Mouse (Mus musculus): ENCODE results near the gene Mmp20. TPM values are rescaled to one million over a fixed set of nuclear protein-coding genes. Genes with fewer than 3 reads are reported as not detected.

Gene Mmp20
- polyA plus RNA-seq, 1 experiment from 2014 or later, result 0.09 TPM

GRCm38 (mm10) chr9:7657946-7658345 is 29.9 kb downstream of the Mmp20 start:
- WGBS, result 35% methylated on average over 4 of the region's 4 CpGs
- no peak for TF ChIP-seq CTCF (IDR thresholded peaks at IDR 0.05; ENCODE audit: low read depth)
- no peaks in the 10 kb centered on the region for H3K9me3 ChIP-seq (ENCODE audit: control insufficient read depth)
- H3K36me3 ChIP-seq (ENCODE audit: control insufficient read depth, insufficient read depth), result no peaks in the 10 kb centered on the region
- H3K4me2 ChIP-seq (replicated peaks; ENCODE audit: low read depth), result peak overlapping the region; percentile 42
- H3K9ac ChIP-seq (ENCODE audit: low read depth, low read length), result no peak overlapping the region
- no peaks in the 10 kb centered on the region for H3K27me3 ChIP-seq (replicated peaks; ENCODE audit: control insufficient read depth, insufficient read depth, low read length)
- no peaks in the 10 kb centered on the region for H3K4me1 ChIP-seq (replicated peaks; ENCODE audit: control insufficient read depth, insufficient read depth, low read length)
- ATAC-seq, result no peak
- H3K27ac ChIP-seq (ENCODE audit: low read depth, low read length), result no peak overlapping the region
- H3K4me3 ChIP-seq (ENCODE audit: low read depth, low read length), result no peak overlapping the region

- H3K4me3 ChIP-seq (ENCODE audit: low read depth, low read length), result no peak overlapping the region
- no peaks in the 10 kb centered on the region for H3K9me3 ChIP-seq (ENCODE audit: control insufficient read depth)
- WGBS, result 62% methylated on average over 6 of the region's 6 CpGs
- H3K27ac ChIP-seq (ENCODE audit: low read depth, low read length), result no peak overlapping the region
- H3K36me3 ChIP-seq (ENCODE audit: control insufficient read depth, insufficient read depth), result no peaks in the 10 kb centered on the region
- no peak for ATAC-seq
- no peak overlapping the region for H3K9ac ChIP-seq (ENCODE audit: low read depth, low read length)
- H3K4me2 ChIP-seq (replicated peaks; ENCODE audit: low read depth), result no peak overlapping the region
- no peaks in the 10 kb centered on the region for H3K27me3 ChIP-seq (replicated peaks; ENCODE audit: control insufficient read depth, insufficient read depth, low read length)
- no peak for TF ChIP-seq CTCF (IDR thresholded peaks at IDR 0.05; ENCODE audit: low read depth)
- no peaks in the 10 kb centered on the region for H3K4me1 ChIP-seq (replicated peaks; ENCODE audit: control insufficient read depth, insufficient read depth, low read length)
Observed at GRCm38 (mm10) chr9:7659469-7660020, 31.5 kb downstream of the Mmp20 start.

- no peak for TF ChIP-seq CTCF (IDR thresholded peaks at IDR 0.05; ENCODE audit: low read depth)
- Histone ChIP-seq H3K27me3 (replicated peaks; ENCODE audit: control insufficient read depth, insufficient read depth, low read length) (no peaks in the 10 kb centered on the region), H3K9me3 (ENCODE audit: control insufficient read depth) (no peaks in the 10 kb centered on the region), H3K4me3 (ENCODE audit: low read depth, low read length) (no peak overlapping the region), H3K9ac (ENCODE audit: low read depth, low read length) (no peak overlapping the region), H3K4me2 (replicated peaks; ENCODE audit: low read depth) (no peak overlapping the region), H3K4me1 (replicated peaks; ENCODE audit: control insufficient read depth, insufficient read depth, low read length) (no peaks in the 10 kb centered on the region), H3K36me3 (ENCODE audit: control insufficient read depth, insufficient read depth) (no peaks in the 10 kb centered on the region), H3K27ac (ENCODE audit: low read depth, low read length) (no peak overlapping the region)
- WGBS, result 90% methylated on average over 1 of the region's 1 CpGs
- ATAC-seq, result no peak
Observed at GRCm38 (mm10) chr9:7661371-7661770, 33.3 kb downstream of the Mmp20 start.

- Histone ChIP-seq H3K36me3 (ENCODE audit: control insufficient read depth, insufficient read depth) (no peaks in the 10 kb centered on the region), H3K9me3 (ENCODE audit: control insufficient read depth) (no peaks in the 10 kb centered on the region), H3K27me3 (replicated peaks; ENCODE audit: control insufficient read depth, insufficient read depth, low read length) (no peaks in the 10 kb centered on the region), H3K4me2 (replicated peaks; ENCODE audit: low read depth) (no peak overlapping the region), H3K27ac (ENCODE audit: low read depth, low read length) (no peak overlapping the region), H3K4me3 (ENCODE audit: low read depth, low read length) (no peak overlapping the region), H3K4me1 (replicated peaks; ENCODE audit: control insufficient read depth, insufficient read depth, low read length) (no peaks in the 10 kb centered on the region), H3K9ac (ENCODE audit: low read depth, low read length) (no peak overlapping the region)
- no peak for TF ChIP-seq CTCF (IDR thresholded peaks at IDR 0.05; ENCODE audit: low read depth)
- ATAC-seq, result no peak
- 95% methylated on average over 1 of the region's 1 CpGs for whole genome bisulfite sequencing
Observed at GRCm38 (mm10) chr9:7669674-7670073, 41.6 kb downstream of the Mmp20 start.

- Histone ChIP-seq H3K36me3 (ENCODE audit: control insufficient read depth, insufficient read depth) (no peaks in the 10 kb centered on the region), H3K4me2 (replicated peaks; ENCODE audit: low read depth) (no peak overlapping the region), H3K4me3 (ENCODE audit: low read depth, low read length) (no peak overlapping the region), H3K9me3 (ENCODE audit: control insufficient read depth) (no peaks in the 10 kb centered on the region), H3K4me1 (replicated peaks; ENCODE audit: control insufficient read depth, insufficient read depth, low read length) (no peaks in the 10 kb centered on the region), H3K9ac (ENCODE audit: low read depth, low read length) (no peak overlapping the region), H3K27me3 (replicated peaks; ENCODE audit: control insufficient read depth, insufficient read depth, low read length) (no peaks in the 10 kb centered on the region), H3K27ac (ENCODE audit: low read depth, low read length) (no peak overlapping the region)
- no peak for TF ChIP-seq CTCF (IDR thresholded peaks at IDR 0.05; ENCODE audit: low read depth)
- no peak for ATAC-seq
- 83% methylated on average over 9 of the region's 9 CpGs for WGBS
Observed at GRCm38 (mm10) chr9:7672985-7673384, 45.0 kb downstream of the Mmp20 start.

- no peak for ATAC-seq
- Histone ChIP-seq H3K4me2 (replicated peaks; ENCODE audit: low read depth) (no peak overlapping the region), H3K4me1 (replicated peaks; ENCODE audit: control insufficient read depth, insufficient read depth, low read length) (no peaks in the 10 kb centered on the region), H3K27me3 (replicated peaks; ENCODE audit: control insufficient read depth, insufficient read depth, low read length) (no peaks in the 10 kb centered on the region), H3K27ac (ENCODE audit: low read depth, low read length) (no peak overlapping the region), H3K4me3 (ENCODE audit: low read depth, low read length) (no peak overlapping the region), H3K9ac (ENCODE audit: low read depth, low read length) (no peak overlapping the region), H3K9me3 (ENCODE audit: control insufficient read depth) (no peaks in the 10 kb centered on the region), H3K36me3 (ENCODE audit: control insufficient read depth, insufficient read depth) (no peaks in the 10 kb centered on the region)
- TF ChIP-seq CTCF (IDR thresholded peaks at IDR 0.05; ENCODE audit: low read depth), result no peak
- 69% methylated on average over 2 of the region's 2 CpGs for WGBS
Observed at GRCm38 (mm10) chr9:7678154-7678837, 50.3 kb downstream of the Mmp20 start.

Data from intestine, postnatal 0 days (tissue).